Mouse (Mus musculus) layer of hippocampus, adult 9-10 months (tissue): ENCODE results near the gene Lrrc34.

ENCODE experiments used
- DNase-seq: peaks from one replicate; pipeline ENCODE4 v3.0.0; 2022; ENCODE audit warnings: low spot score

The Lrrc34 gene

GRCm38 (mm10) chr3:30647440-30648090, at the start of gene Lrrc34:
TSS of gene Lrrc34 (minus strand) at chr3:30647869.
- DNase-seq: no peak

- DNase-seq: peak; percentile 33
These were observed 48.7 kb upstream of the Lrrc34 start for GRCm38 (mm10) chr3:30696346-30696745.

- no peak for DNase-seq
These were observed 48.0 kb upstream of the Lrrc34 start for GRCm38 (mm10) chr3:30695661-30696060.

GRCm38 (mm10) chr3:30690976-30691375, 43.3 kb upstream of the Lrrc34 start:
- DNase-seq: no peak

GRCm38 (mm10) chr3:30687216-30687615, 39.5 kb upstream of the Lrrc34 start:
- no peak for DNase-seq

- no peak for DNase-seq
These were observed 35.5 kb upstream of the Lrrc34 start for GRCm38 (mm10) chr3:30683190-30683589.

- DNase-seq: no peak
These were observed 10.8 kb upstream of the Lrrc34 start for GRCm38 (mm10) chr3:30658486-30658885.

- no peak for DNase-seq
These were observed 8.3 kb upstream of the Lrrc34 start for GRCm38 (mm10) chr3:30655937-30656336.

GRCm38 (mm10) chr3:30650062-30650841, 2.6 kb upstream of the Lrrc34 start:
- DNase-seq: no peak

GRCm38 (mm10) chr3:30648466-30648865, 797 bp upstream of the Lrrc34 start:
- no peak for DNase-seq

- DNase-seq: no peak
These were observed 908 bp downstream of the Lrrc34 start for GRCm38 (mm10) chr3:30646761-30647160.

- no peak for DNase-seq
These were observed 3.5 kb downstream of the Lrrc34 start, which contains the start of gene Lrriq4 for GRCm38 (mm10) chr3:30644207-30644606. TSS of gene Lrriq4 (plus strand) at chr3:30644507.

- no peak for DNase-seq
These were observed 12.0 kb downstream of the Lrrc34 start for GRCm38 (mm10) chr3:30635629-30636028.

- no peak for DNase-seq
These were observed 14.0 kb downstream of the Lrrc34 start for GRCm38 (mm10) chr3:30633681-30634080.

- DNase-seq: no peak
These were observed 27.5 kb downstream of the Lrrc34 start for GRCm38 (mm10) chr3:30620132-30620531.

GRCm38 (mm10) chr3:30610930-30611329, 36.7 kb downstream of the Lrrc34 start:
- DNase-seq: no peak

- no peak for DNase-seq
These were observed 38.7 kb downstream of the Lrrc34 start for GRCm38 (mm10) chr3:30608999-30609398.

- no peak for DNase-seq
These were observed 44.4 kb downstream of the Lrrc34 start for GRCm38 (mm10) chr3:30603256-30603655.

GRCm38 (mm10) chr3:30602740-30603098, 45.0 kb downstream of the Lrrc34 start:
- DNase-seq: no peak

GRCm38 (mm10) chr3:30602065-30602739, 45.5 kb downstream of the Lrrc34 start, which contains the start of gene Mynn:
TSS of gene Mynn (plus strand) at chr3:30602065.
- DNase-seq: peak; percentile 98

- no peak for DNase-seq
These were observed 46.0 kb downstream of the Lrrc34 start for GRCm38 (mm10) chr3:30601610-30602064.

GRCm38 (mm10) chr3:30601175-30601574, 46.5 kb downstream of the Lrrc34 start:
- DNase-seq: peak; percentile 91

- DNase-seq: no peak
These were observed 47.0 kb downstream of the Lrrc34 start for GRCm38 (mm10) chr3:30600717-30601116.
